In genomic region chr13:53093407-53093806, GRCm38 (mm10) we compare ENCODE assay signal across 25 mouse cellular contexts.
A peak's percentile ranks its signal among the peaks of the same experiment; 100 is the strongest.
DNase-seq lines count a peak whose midpoint lies in the region; ATAC-seq and TF ChIP-seq lines count a peak whose summit lies in the region.
"Had no signal": no experiment of that assay in that cellular context is flagged by ENCODE, and none has a peak within 500 bp of the region (broad histone marks: within the 10 kb centered on the region; RNA-seq: fewer than 3 reads in every experiment).

No protein-coding gene starts in this region.

- DNase-seq in forebrain, postnatal 0 days = peak; percentile 18
- peak; percentile 76 for DNase-seq in lung, postnatal 0 days (ENCODE audit: low spot score)
- DNase-seq in lung, adult 2 months = no peak
- peak; percentile 52 for DNase-seq in 3T3-L1 (ENCODE audit: low read depth, low spot score)
- DNase-seq in brain, embryonic 14.5 days (ENCODE audit: low read depth) = peak; percentile 43
- no peak for DNase-seq in liver
- DNase-seq in left cerebral cortex, adult 11 months (ENCODE audit: low spot score) = no peak
- DNase-seq: adrenal gland, postnatal 25 days; B cell, adult 2 months; cerebellum, adult 2 months; cerebellum, postnatal 10 days; gastrocnemius, postnatal 10 days; heart, adult 18-20 months; heart, postnatal 10 days; heart, postnatal 4 days had no signal

- H3K4me3 ChIP-seq in forebrain, postnatal 0 days (ENCODE audit: low read depth, low read length) = no peak overlapping the region
- no peak overlapping the region for H3K4me3 ChIP-seq in forebrain, embryonic 15.5 days
- no peak overlapping the region for H3K4me3 ChIP-seq in lung, postnatal 0 days (ENCODE audit: low read depth, low read length)
- H3K4me3 ChIP-seq in lung, adult 2 months (replicated peaks; ENCODE audit: extremely low read depth, low read depth, low read length) = no peak overlapping the region
- H3K4me3 ChIP-seq: forebrain, embryonic 13.5 days; heart, embryonic 10.5 days; hindbrain, embryonic 12.5 days had no signal

- no peak for ATAC-seq in forebrain, postnatal 0 days
- no peak for ATAC-seq in forebrain, embryonic 15.5 days (replicated peaks)
- peak; percentile 56 for ATAC-seq in lung, postnatal 0 days
- ATAC-seq: activated CD4-positive, CD25-positive, alpha-beta regulatory T cell, adult 4 months; CD4-positive, CD25-positive, alpha-beta regulatory T cell, adult 4 months; forebrain, embryonic 13.5 days; hindbrain, embryonic 16.5 days; inflammation-experienced regulatory T-cells, adult 6 months; Patski had no signal

- H3K9ac ChIP-seq in forebrain, postnatal 0 days = no peak overlapping the region
- no peak overlapping the region for H3K9ac ChIP-seq in forebrain, embryonic 15.5 days (replicated peaks)
- H3K9ac ChIP-seq in lung, postnatal 0 days (replicated peaks; ENCODE audit: low read depth) = no peak overlapping the region
- H3K9ac ChIP-seq: forebrain, embryonic 13.5 days; hindbrain, embryonic 12.5 days had no signal

- no peak for TF ChIP-seq EP300 in lung, postnatal 0 days (IDR thresholded peaks at IDR 0.05)

- no peaks in the 10 kb centered on the region for H3K9me3 ChIP-seq in forebrain, postnatal 0 days (ENCODE audit: low read length)
- no peaks in the 10 kb centered on the region for H3K9me3 ChIP-seq in forebrain, embryonic 15.5 days
- H3K9me3 ChIP-seq in lung, postnatal 0 days (ENCODE audit: low read length) = no peaks in the 10 kb centered on the region
- H3K9me3 ChIP-seq: forebrain, embryonic 13.5 days; heart, embryonic 10.5 days; hindbrain, embryonic 12.5 days had no signal

- no peak for TF ChIP-seq POLR2A in lung, adult 2 months (IDR thresholded peaks at IDR 0.05; ENCODE audit: borderline replicate concordance, extremely low read depth, low read depth, low read length)
- no peak for TF ChIP-seq POLR2A in brain, embryonic 14.5 days (IDR thresholded peaks at IDR 0.05; ENCODE audit: borderline replicate concordance, extremely low read depth, insufficient read depth, insufficient read length, poor library complexity, severe bottlenecking)

- 53% methylated on average over 4 of the region's 4 CpGs for WGBS in forebrain, postnatal 0 days
- 60% methylated on average over 4 of the region's 4 CpGs for WGBS in forebrain, embryonic 15.5 days
- WGBS in lung, postnatal 0 days = 19% methylated on average over 4 of the region's 4 CpGs
- WGBS in lung, adult 2 months = 40% methylated on average over 4 of the region's 4 CpGs

- H3K27me3 ChIP-seq in forebrain, postnatal 0 days (ENCODE audit: insufficient read depth, low read length) = no peaks in the 10 kb centered on the region
- H3K27me3 ChIP-seq in forebrain, embryonic 15.5 days = no peaks in the 10 kb centered on the region
- H3K27me3 ChIP-seq in lung, postnatal 0 days (replicated peaks; ENCODE audit: insufficient read depth, low read length) = no peaks in the 10 kb centered on the region
- H3K27me3 ChIP-seq: Patski had no signal

- no peak for TF ChIP-seq CTCF in forebrain, postnatal 0 days (IDR thresholded peaks at IDR 0.05; ENCODE audit: low read depth)
- TF ChIP-seq CTCF in lung, postnatal 0 days (IDR thresholded peaks at IDR 0.05) = no peak
- TF ChIP-seq CTCF in lung, adult 2 months (IDR thresholded peaks at IDR 0.05; ENCODE audit: insufficient read depth, low read length) = no peak
- no peak for TF ChIP-seq CTCF in brain, embryonic 14.5 days (IDR thresholded peaks at IDR 0.05; ENCODE audit: borderline replicate concordance, extremely low read depth, insufficient read depth, insufficient read length)

- no peak overlapping the region for H3K4me2 ChIP-seq in forebrain, postnatal 0 days (ENCODE audit: low read depth)
- no peak overlapping the region for H3K4me2 ChIP-seq in forebrain, embryonic 15.5 days (replicated peaks)
- H3K4me2 ChIP-seq in lung, postnatal 0 days (replicated peaks; ENCODE audit: low read depth, low read length) = no peak overlapping the region
- H3K4me2 ChIP-seq: forebrain, embryonic 13.5 days; hindbrain, embryonic 12.5 days had no signal

- no peaks in the 10 kb centered on the region for H3K36me3 ChIP-seq in forebrain, postnatal 0 days (ENCODE audit: insufficient read depth)
- H3K36me3 ChIP-seq in forebrain, embryonic 15.5 days = no peaks in the 10 kb centered on the region
- no peaks in the 10 kb centered on the region for H3K36me3 ChIP-seq in lung, postnatal 0 days (ENCODE audit: insufficient read depth, low read length)
- H3K36me3 ChIP-seq: G1E; heart, embryonic 10.5 days; hindbrain, embryonic 12.5 days had no signal

- H3K4me1 ChIP-seq in forebrain, postnatal 0 days (ENCODE audit: insufficient read depth) = no peaks in the 10 kb centered on the region
- H3K4me1 ChIP-seq in forebrain, embryonic 15.5 days = no peaks in the 10 kb centered on the region
- no peaks in the 10 kb centered on the region for H3K4me1 ChIP-seq in lung, postnatal 0 days (ENCODE audit: insufficient read depth, low read depth, low read length)
- no peaks in the 10 kb centered on the region for H3K4me1 ChIP-seq in lung, adult 2 months (ENCODE audit: control insufficient read depth, insufficient read depth, low read length)
- H3K4me1 ChIP-seq: forebrain, embryonic 13.5 days; hindbrain, embryonic 12.5 days had no signal

- no peak overlapping the region for H3K27ac ChIP-seq in forebrain, postnatal 0 days (ENCODE audit: low read depth, low read length)
- no peak overlapping the region for H3K27ac ChIP-seq in forebrain, embryonic 15.5 days (replicated peaks)
- H3K27ac ChIP-seq in lung, postnatal 0 days (ENCODE audit: low read length) = no peak overlapping the region
- H3K27ac ChIP-seq: forebrain, embryonic 13.5 days; heart, embryonic 10.5 days; hindbrain, embryonic 12.5 days had no signal

Comparison
In these comparisons a context has a peak if more than half of its experiments do, and no peak if none do; other contexts are left out.
1. DNase-seq: peak in forebrain, postnatal 0 days (single experiment), lung, postnatal 0 days (single experiment), 3T3-L1 (single experiment) and brain, embryonic 14.5 days (single experiment); none in lung, adult 2 months (single experiment), liver (single experiment) and left cerebral cortex, adult 11 months (single experiment).